Mouse (Mus musculus) embryonic facial prominence, embryonic 11.5 days (tissue): ENCODE data around the gene Smtn. TPM values are rescaled to one million over a fixed set of nuclear protein-coding genes. Genes with fewer than 3 reads are reported as not detected.

ENCODE experiments used
- ATAC-seq: fragments of 200-750 bp; cut with Nextera tagmentation; replicated peaks from 2 replicates; pipeline ENCODE4 v1.8.0; 2017; ENCODE audit warnings: low read depth; ENCODE audit not compliant: insufficient number of reproducible peaks, low FRiP score, low TSS enrichment
- DNase-seq: peaks from one replicate; pipeline ENCODE4 v3.0.0-alpha.2; 2015; ENCODE audit warnings: low spot score
- H3K27ac ChIP-seq: fragments of 300-500 bp; sonication (generic); replicated peaks from 2 replicates; pipeline ENCODE4 v1.5.1; 2014; ENCODE audit warnings: mild to moderate bottlenecking, low read depth, low read length, control low read depth
- H3K27me3 ChIP-seq: fragments of 300-500 bp; sonication (generic); 2 replicates; pipeline ENCODE4 v1.6.1; 2014; ENCODE audit warnings: mild to moderate bottlenecking, low read length, moderate library complexity, mixed read lengths; ENCODE audit not compliant: control insufficient read depth, insufficient read depth
- H3K36me3 ChIP-seq: fragments of 300-500 bp; sonication (generic); replicated peaks from 2 replicates; pipeline ENCODE4 v1.6.1; 2014; ENCODE audit warnings: low read depth, mild to moderate bottlenecking, low read length, moderate library complexity, mixed read lengths; ENCODE audit not compliant: control insufficient read depth, insufficient read depth
- H3K4me1 ChIP-seq: fragments of 300-500 bp; sonication (generic); 2 replicates; pipeline ENCODE4 v1.6.1; 2014; ENCODE audit warnings: low read length, mixed read lengths; ENCODE audit not compliant: control insufficient read depth, insufficient read depth
- H3K4me2 ChIP-seq: fragments of 300-500 bp; sonication (generic); 2 replicates; pipeline ENCODE4 v1.6.1; 2014; ENCODE audit warnings: low read depth, mild to moderate bottlenecking, control low read depth, low read length, moderate library complexity
- H3K4me3 ChIP-seq: fragments of 300-500 bp; sonication (generic); 2 replicates; pipeline ENCODE4 v1.5.1; 2014; ENCODE audit warnings: low read depth, low read length, control low read depth
- H3K9ac ChIP-seq: fragments of 300-500 bp; sonication (generic); replicated peaks from 2 replicates; pipeline ENCODE4 v1.6.1; 2014; ENCODE audit warnings: mild to moderate bottlenecking, control low read depth, low read length
- H3K9me3 ChIP-seq: fragments of 300-500 bp; sonication (generic); replicated peaks from 2 replicates; pipeline ENCODE4 v1.6.1; 2016; ENCODE audit warnings: mild to moderate bottlenecking, low read length, inconsistent platforms, mixed read lengths; ENCODE audit not compliant: control insufficient read depth
- WGBS: fragments of 180-500 bp; shearing (Covaris S2); extraction: QIAGEN DNeasy Blood & Tissue Kit; methylation state at CpG from one replicate; pipeline ENCODE4 v1.1.7; 2014; 5-methylcytosine and 5-hydroxymethylcytosine counted together
- polyA plus RNA-seq: library from polyadenylated mRNA; unstranded; fragments of >200 nt; fragmentation: Nextera tagmentation; extraction: Ambion mirVana; gene quantifications from 2 replicates; pipeline ENCODE4 v1.2.1, GENCODE M21; 2014

The Smtn gene
- polyA plus RNA-seq, 1 experiment from 2014 or later = 30.7 TPM

GRCm38 (mm10) chr11:3475489-3475888 lies 64.9 kb downstream of the Smtn start:
- ATAC-seq (no peak), DNase-seq (no peak)
- Histone ChIP-seq H3K27ac (no peak overlapping the region), H3K4me1 (no peaks in the 10 kb centered on the region), H3K4me2 (no peak overlapping the region), H3K9me3 (no peaks in the 10 kb centered on the region), H3K9ac (no peak overlapping the region), H3K4me3 (no peak overlapping the region), H3K36me3 (no peaks in the 10 kb centered on the region), H3K27me3 (no peaks in the 10 kb centered on the region)

GRCm38 (mm10) chr11:3474480-3475115 lies 65.8 kb downstream of the Smtn start:
- Histone ChIP-seq H3K4me1 (no peaks in the 10 kb centered on the region), H3K4me3 (no peak overlapping the region), H3K4me2 (no peak overlapping the region), H3K27me3 (no peaks in the 10 kb centered on the region), H3K36me3 (no peaks in the 10 kb centered on the region), H3K9ac (no peak overlapping the region), H3K9me3 (no peaks in the 10 kb centered on the region), H3K27ac (no peak overlapping the region)
- no peak for ATAC-seq
- DNase-seq = no peak
- 85% methylated on average over 7 of the region's 7 CpGs for WGBS

- no peak overlapping the region for H3K4me3 ChIP-seq
- ATAC-seq (no peak; the same call in 1 of the 2 replicates), DNase-seq (peak; percentile 90)
- H3K4me1 ChIP-seq = no peaks in the 10 kb centered on the region
- H3K27me3 ChIP-seq = no peaks in the 10 kb centered on the region
- H3K4me2 ChIP-seq = no peak overlapping the region
- H3K9ac ChIP-seq = no peak overlapping the region
- no peak overlapping the region for H3K27ac ChIP-seq
- H3K36me3 ChIP-seq = no peaks in the 10 kb centered on the region
- no peaks in the 10 kb centered on the region for H3K9me3 ChIP-seq
- WGBS = 19% methylated on average over 1 of the region's 1 CpGs
Measured at GRCm38 (mm10) chr11:3472484-3472883, 67.9 kb downstream of the Smtn start.

- no peak overlapping the region for H3K4me2 ChIP-seq
- ATAC-seq (no peak), DNase-seq (no peak)
- no peaks in the 10 kb centered on the region for H3K36me3 ChIP-seq
- H3K9me3 ChIP-seq = no peaks in the 10 kb centered on the region
- H3K27ac ChIP-seq = no peak overlapping the region
- no peak overlapping the region for H3K9ac ChIP-seq
- H3K4me1 ChIP-seq = no peaks in the 10 kb centered on the region
- no peaks in the 10 kb centered on the region for H3K27me3 ChIP-seq
- 22% methylated on average over 11 of the region's 11 CpGs for WGBS
- no peak overlapping the region for H3K4me3 ChIP-seq
Measured at GRCm38 (mm10) chr11:3471448-3471850, 69.0 kb downstream of the Smtn start.

Other genes with a start within 250 kb of the Smtn start
- 10.5 and 10.6 TPM in 2 replicates for gene Pik3ip1, start 210.2 kb downstream of the Smtn start, polyA plus RNA-seq
- gene Limk2, start 131.4 kb downstream of the Smtn start, polyA plus RNA-seq = 47.3 and 55.9 TPM in 2 replicates
- 48.1 and 50.7 TPM in 2 replicates for gene Rnf185, start 88.2 kb downstream of the Smtn start, polyA plus RNA-seq
- 0.41 and 0.45 TPM in 2 replicates for gene Pla2g3, start 52.3 kb downstream of the Smtn start, polyA plus RNA-seq
- gene Inpp5j, start 35.8 kb downstream of the Smtn start, polyA plus RNA-seq = 0.32 and 0.39 TPM in 2 replicates
- gene Selenom, start 25.9 kb downstream of the Smtn start, polyA plus RNA-seq = 60.3 and 64.4 TPM in 2 replicates
- 28.9 and 30.5 TPM in 2 replicates for gene Morc2a, start 108.6 kb upstream of the Smtn start, polyA plus RNA-seq